Mouse (Mus musculus): Measurements from ENCODE around the gene Ssh2. TPM values are rescaled to one million over a fixed set of nuclear protein-coding genes. Genes with fewer than 3 reads are reported as not detected.
"Not testable (repeated sequence)": the region's sequence is repeated elsewhere in the genome, so short reads cannot be mapped to it uniquely, and the experiment has no call there.

Gene Ssh2
- total RNA-seq, 4 experiments from 2014 or later = 33.1 to 38.3 (median 36.1) TPM

- no peak for DNase-seq (ENCODE audit: low spot score in 2 of 2)
Observed at GRCm38 (mm10) chr11:77230765-77231164, 14.7 kb downstream of the Ssh2 start.

GRCm38 (mm10) chr11:77231514-77231913, 15.4 kb downstream of the Ssh2 start:
- DNase-seq (ENCODE audit: low spot score in 2 of 2) = no peak

GRCm38 (mm10) chr11:77235267-77235666, 19.2 kb downstream of the Ssh2 start:
- no peak for DNase-seq (ENCODE audit: low spot score in 2 of 2)

GRCm38 (mm10) chr11:77239658-77240345, 23.7 kb downstream of the Ssh2 start:
- DNase-seq (ENCODE audit: low spot score in 2 of 2) = no peak

GRCm38 (mm10) chr11:77240466-77241246, 24.6 kb downstream of the Ssh2 start:
- DNase-seq (ENCODE audit: low spot score in 2 of 2) = no peak

GRCm38 (mm10) chr11:77242912-77243311, 26.8 kb downstream of the Ssh2 start:
- no peak for DNase-seq (ENCODE audit: low spot score in 2 of 2)

- DNase-seq (ENCODE audit: low spot score in 2 of 2) = no peak
Observed at GRCm38 (mm10) chr11:77252826-77253225, 36.7 kb downstream of the Ssh2 start.

- DNase-seq (ENCODE audit: low spot score in 2 of 2) = no peak
Observed at GRCm38 (mm10) chr11:77259441-77259840, 43.4 kb downstream of the Ssh2 start.

GRCm38 (mm10) chr11:77267401-77267800, 51.3 kb downstream of the Ssh2 start:
- DNase-seq (ENCODE audit: low spot score in 2 of 2) = no peak

- DNase-seq (ENCODE audit: low spot score in 2 of 2) = no peak
Observed at GRCm38 (mm10) chr11:77276000-77276399, 59.9 kb downstream of the Ssh2 start.

GRCm38 (mm10) chr11:77278538-77278937, 62.5 kb downstream of the Ssh2 start:
- DNase-seq (ENCODE audit: low spot score in 2 of 2) = not testable (repeated sequence)

GRCm38 (mm10) chr11:77280219-77280618, 64.1 kb downstream of the Ssh2 start:
- no peak for DNase-seq (ENCODE audit: low spot score in 2 of 2)

GRCm38 (mm10) chr11:77291447-77291846, 75.4 kb downstream of the Ssh2 start:
- DNase-seq (ENCODE audit: low spot score in 2 of 2) = no peak

- DNase-seq (ENCODE audit: low spot score in 2 of 2) = not testable (repeated sequence)
Observed at GRCm38 (mm10) chr11:77293673-77294072, 77.6 kb downstream of the Ssh2 start.

GRCm38 (mm10) chr11:77297246-77297645, 81.2 kb downstream of the Ssh2 start:
- no peak for DNase-seq (ENCODE audit: low spot score in 2 of 2)

- DNase-seq (ENCODE audit: low spot score in 2 of 2) = no peak
Observed at GRCm38 (mm10) chr11:77307205-77307604, 91.1 kb downstream of the Ssh2 start.

GRCm38 (mm10) chr11:77308533-77308932, 92.4 kb downstream of the Ssh2 start:
- no peak for DNase-seq (ENCODE audit: low spot score in 2 of 2)

- DNase-seq (ENCODE audit: low spot score in 2 of 2) = no peak
Observed at GRCm38 (mm10) chr11:77317721-77318477, 101.8 kb downstream of the Ssh2 start.

GRCm38 (mm10) chr11:77318478-77319118, 102.5 kb downstream of the Ssh2 start:
- no peak for DNase-seq (ENCODE audit: low spot score in 2 of 2)

- no peak for DNase-seq (ENCODE audit: low spot score in 2 of 2)
Observed at GRCm38 (mm10) chr11:77321214-77321613, 105.1 kb downstream of the Ssh2 start.

GRCm38 (mm10) chr11:77330529-77330928, 114.4 kb downstream of the Ssh2 start:
- DNase-seq (ENCODE audit: low spot score in 2 of 2) = no peak

- DNase-seq (ENCODE audit: low spot score in 2 of 2) = no peak
Observed at GRCm38 (mm10) chr11:77347273-77347672, 131.2 kb downstream of the Ssh2 start.

Data from layer of hippocampus, adult 8-10 months (tissue).